Comparison of ENCODE assay signal across 8 mouse cellular contexts in genomic region chr11:53350291-53351223, GRCm38 (mm10). TPM values are rescaled to one million over a fixed set of nuclear protein-coding genes. Genes with fewer than 3 reads are reported as not detected.
A peak's percentile ranks its signal among the peaks of the same experiment; 100 is the strongest.
DNase-seq lines count a peak whose midpoint lies in the region; ATAC-seq and TF ChIP-seq lines count a peak whose summit lies in the region.

Gene Aff4, plus strand, starts transcription at chr11:53350833.

- H3K27me3 ChIP-seq in embryonic facial prominence, embryonic 14.5 days (replicated peaks; ENCODE audit: control insufficient read depth, insufficient read depth, low read length) = no peaks in the 10 kb centered on the region
- H3K27me3 ChIP-seq in limb, embryonic 14.5 days (ENCODE audit: control insufficient read depth, insufficient read depth, low read length) = no peaks in the 10 kb centered on the region
- H3K27me3 ChIP-seq in midbrain, embryonic 16.5 days (ENCODE audit: control insufficient read depth, insufficient read depth, low read depth, low read length) = no peaks in the 10 kb centered on the region
- H3K27me3 ChIP-seq in spleen, adult 2 months (ENCODE audit: control insufficient read depth, insufficient read depth, low read length) = no peaks in the 10 kb centered on the region

- H3K4me1 ChIP-seq in bone marrow, adult 2 months (ENCODE audit: control insufficient read depth, insufficient read depth, low read length) = no peaks in the 10 kb centered on the region
- peaks cover 7% of the 10 kb centered on the region for H3K4me1 ChIP-seq in embryonic facial prominence, embryonic 14.5 days (ENCODE audit: control insufficient read depth, insufficient read depth, low read length)
- peaks cover 8% of the 10 kb centered on the region for H3K4me1 ChIP-seq in limb, embryonic 14.5 days (ENCODE audit: control insufficient read depth, insufficient read depth, low read length)
- peaks cover 16% of the 10 kb centered on the region for H3K4me1 ChIP-seq in midbrain, embryonic 16.5 days (ENCODE audit: control insufficient read depth, insufficient read depth, low read length)
- no peaks in the 10 kb centered on the region; the same call in 1 of the 2 replicates for H3K4me1 ChIP-seq in spleen, adult 2 months (ENCODE audit: control insufficient read depth, insufficient read depth, insufficient read length)

- peak within 1 kb of the TSS; percentile 81 for H3K4me2 ChIP-seq in embryonic facial prominence, embryonic 14.5 days (ENCODE audit: low read depth, low read length)
- peak within 1 kb of the TSS; percentile 71 for H3K4me2 ChIP-seq in limb, embryonic 14.5 days (replicated peaks; ENCODE audit: low read depth, low read length, severe bottlenecking)
- peak within 1 kb of the TSS; percentile 79 for H3K4me2 ChIP-seq in midbrain, embryonic 16.5 days (ENCODE audit: low read length)

- H3K9ac ChIP-seq in embryonic facial prominence, embryonic 14.5 days (ENCODE audit: low read depth, low read length) = peak within 1 kb of the TSS; percentile 99
- peak within 1 kb of the TSS; percentile 99 for H3K9ac ChIP-seq in limb, embryonic 14.5 days (ENCODE audit: low read depth, low read length, severe bottlenecking)
- peak within 1 kb of the TSS; percentile 99 for H3K9ac ChIP-seq in midbrain, embryonic 16.5 days (ENCODE audit: low read depth, low read length)

- peak; percentile 77; the same call in 1 of the 2 replicates for TF ChIP-seq POLR2A in bone marrow, adult 2 months (IDR thresholded peaks at IDR 0.05; ENCODE audit: borderline replicate concordance, control insufficient read depth, low read depth, low read length)
- TF ChIP-seq POLR2A in limb, embryonic 14.5 days (IDR thresholded peaks at IDR 0.05; ENCODE audit: borderline replicate concordance, extremely low read depth, insufficient read depth, insufficient read length) = 0 out of 2 replicates have a peak, but pooled peaks have one; percentile 30
- TF ChIP-seq POLR2A in spleen, adult 2 months (IDR thresholded peaks at IDR 0.05; ENCODE audit: low read depth, low read length) = peak; percentile 67

- no peak for TF ChIP-seq CTCF in bone marrow, adult 2 months (IDR thresholded peaks at IDR 0.05; ENCODE audit: control insufficient read depth, insufficient read depth, low read length)
- TF ChIP-seq CTCF in spleen, adult 2 months (IDR thresholded peaks at IDR 0.05; ENCODE audit: extremely low read depth, insufficient read depth, insufficient read length, insufficient replicate concordance) = no peak

- peak; percentile 86 for DNase-seq in 416B (ENCODE audit: low read depth)
- peak; percentile 96 for DNase-seq in embryonic facial prominence, embryonic 14.5 days (ENCODE audit: low spot score)
- DNase-seq in heart, adult 8-10 months (ENCODE audit: low spot score) = peak; percentile 82
- peak; percentile 88 for DNase-seq in kidney, adult 9 months
- peak; percentile 91 for DNase-seq in limb, embryonic 14.5 days (ENCODE audit: low spot score)
- peak; percentile 78 to 84 for DNase-seq in spleen, adult 2 months (ENCODE audit: low read depth in 1 of 2, low spot score in 2 of 2)

- peak; percentile 95 for ATAC-seq in embryonic facial prominence, embryonic 14.5 days (ENCODE audit: low read depth)
- peak; percentile 96 for ATAC-seq in limb, embryonic 14.5 days (ENCODE audit: low FRiP score, low read depth)
- ATAC-seq in midbrain, embryonic 16.5 days = peak; percentile 90

- H3K36me3 ChIP-seq in embryonic facial prominence, embryonic 14.5 days (ENCODE audit: control insufficient read depth, insufficient read depth, low read length) = no peaks in the 10 kb centered on the region; the same call in 1 of the 2 replicates
- no peaks in the 10 kb centered on the region for H3K36me3 ChIP-seq in limb, embryonic 14.5 days (ENCODE audit: control insufficient read depth, insufficient read depth, low read length)
- H3K36me3 ChIP-seq in midbrain, embryonic 16.5 days (ENCODE audit: control insufficient read depth, insufficient read depth, low read length) = no peaks in the 10 kb centered on the region
- H3K36me3 ChIP-seq in spleen, adult 2 months (ENCODE audit: control insufficient read depth, insufficient read depth, low read length) = no peaks in the 10 kb centered on the region; the same call in 1 of the 2 replicates

- no peaks in the 10 kb centered on the region for H3K9me3 ChIP-seq in embryonic facial prominence, embryonic 14.5 days (ENCODE audit: control insufficient read depth, low read length)
- no peaks in the 10 kb centered on the region for H3K9me3 ChIP-seq in limb, embryonic 14.5 days (ENCODE audit: control insufficient read depth, low read length)
- no peaks in the 10 kb centered on the region for H3K9me3 ChIP-seq in midbrain, embryonic 16.5 days (replicated peaks; ENCODE audit: control insufficient read depth, low read length, poor library complexity, severe bottlenecking)

- WGBS in bone marrow, adult 2 months = under 1% methylated on average over 113 of the region's 127 CpGs
- WGBS in embryonic facial prominence, embryonic 14.5 days = 0% methylated on average over 45 of the region's 127 CpGs
- WGBS in limb, embryonic 14.5 days = under 1% methylated on average over 60 of the region's 127 CpGs
- under 1% methylated on average over 121 of the region's 127 CpGs for WGBS in midbrain, embryonic 16.5 days
- WGBS in spleen, adult 2 months = under 1% methylated on average over 84 of the region's 127 CpGs

- peak within 1 kb of the TSS; percentile 99 for H3K27ac ChIP-seq in bone marrow, adult 2 months (ENCODE audit: control insufficient read depth, insufficient read depth, low read depth, low read length, poor library complexity)
- H3K27ac ChIP-seq in embryonic facial prominence, embryonic 14.5 days (replicated peaks; ENCODE audit: low read depth, low read length) = peak within 1 kb of the TSS; percentile 99
- H3K27ac ChIP-seq in limb, embryonic 14.5 days (replicated peaks; ENCODE audit: low read depth, low read length) = peak within 1 kb of the TSS; percentile 98
- H3K27ac ChIP-seq in midbrain, embryonic 16.5 days (ENCODE audit: low read length) = peak within 1 kb of the TSS; percentile 99
- peak within 1 kb of the TSS; percentile 98 for H3K27ac ChIP-seq in spleen, adult 2 months (ENCODE audit: insufficient read depth, low read length)

- peak within 1 kb of the TSS; percentile 84 for H3K4me3 ChIP-seq in bone marrow, adult 2 months (replicated peaks; ENCODE audit: control insufficient read depth, low read depth, low read length)
- peak within 1 kb of the TSS; percentile 99 for H3K4me3 ChIP-seq in embryonic facial prominence, embryonic 14.5 days (ENCODE audit: low read depth, low read length)
- peak within 1 kb of the TSS; percentile 100 for H3K4me3 ChIP-seq in limb, embryonic 14.5 days (replicated peaks; ENCODE audit: low read length)
- H3K4me3 ChIP-seq in midbrain, embryonic 16.5 days (ENCODE audit: low read depth, low read length) = peak within 1 kb of the TSS; percentile 96
- H3K4me3 ChIP-seq in spleen, adult 2 months (ENCODE audit: extremely low read depth, insufficient read depth, insufficient read length) = peak within 1 kb of the TSS; percentile 95

RNA-seq across cellular contexts. Expression of gene Aff4, which starts in this region (rescaled TPM):
- 7.9 and 36.2 TPM in 2 replicates for polyA plus RNA-seq in bone marrow, adult 2 months (2011; ENCODE audit: insufficient read depth, insufficient read length, low replicate concordance, missing spikeins)
- polyA plus RNA-seq in embryonic facial prominence, embryonic 14.5 days (2014; fragmentation: Nextera tagmentation; extraction: Ambion mirVana) = 50.8 and 59.7 TPM in 2 replicates
- 10 to 100 TPM; 73.2 to 91.8 (median 82.4) TPM for total RNA-seq in heart, adult 8-10 months (2022)
- 32.7 and 34.3 TPM in 2 replicates for polyA plus RNA-seq in limb, embryonic 14.5 days (2012; rRNA removed)
- polyA plus RNA-seq in limb, embryonic 14.5 days (2014; fragmentation: Nextera tagmentation; extraction: Ambion mirVana) = 60.6 and 66.3 TPM in 2 replicates
- polyA plus RNA-seq in midbrain, embryonic 16.5 days (2015; fragmentation: Nextera tagmentation; extraction: Ambion mirVana) = 42.4 and 53.5 TPM in 2 replicates
- 7.9 and 8.9 TPM in 2 replicates for polyA plus RNA-seq in spleen, adult 2 months (2012; rRNA removed)

Comparison
In these comparisons a context has a peak if more than half of its experiments do, and no peak if none do; other contexts are left out.
1. Peak in every context shown above with its lines: DNase-seq, ATAC-seq, H3K4me3 ChIP-seq and H3K27ac ChIP-seq.